Mouse (Mus musculus) MEL (cell line): ENCODE results near the gene Gm5108. TPM values are rescaled to one million over a fixed set of nuclear protein-coding genes. Genes with fewer than 3 reads are reported as not detected.

ENCODE experiments used
- DNase-seq: peaks from one replicate; pipeline ENCODE4 v3.0.0; 2011; ENCODE audit warnings: low read depth, low spot score
- H3K27ac ChIP-seq: 2 replicates; pipeline ENCODE4 v1.5.1; 2012; ENCODE audit warnings: low read depth, mild to moderate bottlenecking, control low read depth, low read length, moderate library complexity; ENCODE audit not compliant: control insufficient read depth
- H3K27me3 ChIP-seq, 2 experiments: fragments of 150-350 bp in 1 of 2; sonication (generic) in 1 of 2; 2 replicates each; pipeline ENCODE4 v1.6.1; 2012; ENCODE audit warnings: low read length in 2 of 2, mild to moderate bottlenecking in 2 of 2, improper control_type of control experiment in 1 of 2, moderate library complexity in 1 of 2; ENCODE audit not compliant: insufficient read depth in 2 of 2, control insufficient read depth in 1 of 2
- H3K36me3 ChIP-seq, 2 experiments: 2 replicates each; pipeline ENCODE4 v1.6.1; 2012 to 2014; ENCODE audit warnings: low read length in 2 of 2, improper control_type of control experiment in 1 of 2, inconsistent platforms in 1 of 2, mild to moderate bottlenecking in 1 of 2; ENCODE audit not compliant: insufficient read depth in 2 of 2, control insufficient read depth in 1 of 2
- H3K4me1 ChIP-seq, 2 experiments: fragments of 150-350 bp in 1 of 2; sonication (generic) in 1 of 2; 2 replicates each; pipeline ENCODE4 v1.6.1; 2012; ENCODE audit warnings: low read length in 2 of 2, improper control_type of control experiment in 1 of 2, mild to moderate bottlenecking in 1 of 2; ENCODE audit not compliant: insufficient read depth in 2 of 2, control insufficient read depth in 1 of 2
- H3K4me3 ChIP-seq, 2 experiments: fragments of 150-350 bp in 1 of 2; sonication (generic) in 1 of 2; 2 replicates each; pipeline ENCODE4 v1.5.1; 2012; ENCODE audit warnings: low read depth in 2 of 2, low read length in 2 of 2, mild to moderate bottlenecking in 2 of 2, moderate library complexity in 2 of 2, control low read depth in 1 of 2, improper control_type of control experiment in 1 of 2; ENCODE audit not compliant: control insufficient read depth in 1 of 2, insufficient read depth in 1 of 2
- H3K79me2 ChIP-seq: 2 replicates; pipeline ENCODE4 v1.6.1; 2012; ENCODE audit warnings: mild to moderate bottlenecking, low read length, moderate library complexity; ENCODE audit not compliant: control insufficient read depth, poor library complexity, insufficient read depth
- H3K9ac ChIP-seq: 2 replicates; pipeline ENCODE4 v1.6.1; 2012; ENCODE audit warnings: low read depth, mild to moderate bottlenecking, control low read depth, low read length, moderate library complexity; ENCODE audit not compliant: control insufficient read depth, poor library complexity, severe bottlenecking
- H3K9me3 ChIP-seq: fragments of 150-350 bp; sonication (generic); replicated peaks from 2 replicates; pipeline ENCODE4 v1.6.1; 2012; ENCODE audit warnings: mild to moderate bottlenecking, low read length, improper control_type of control experiment, moderate library complexity; ENCODE audit not compliant: insufficient read depth
- BHLHE40 ChIP-seq: IDR thresholded peaks from 2 replicates; pipeline ENCODE4 v1.6.1; 2012; ENCODE audit warnings: low read depth, mild to moderate bottlenecking, inconsistent platforms, low read length, improper control_type of control experiment, borderline replicate concordance
- CTCF ChIP-seq, 3 experiments: IDR thresholded peaks in 2 of 3; conservative IDR thresholded peaks in 1 of 3; 2 replicates each; pipeline ENCODE4 v1.5.1; 2011 to 2012; ENCODE audit warnings: low read length in 3 of 3, low read depth in 2 of 3, mild to moderate bottlenecking in 2 of 3, improper control_type of control experiment in 1 of 3, inconsistent platforms in 1 of 3, mixed read lengths in 1 of 3, moderate library complexity in 1 of 3; ENCODE audit not compliant: control insufficient read depth in 1 of 3, insufficient read depth in 1 of 3, poor library complexity in 1 of 3, severe bottlenecking in 1 of 3
- E2F4 ChIP-seq: IDR thresholded peaks from 2 replicates; pipeline ENCODE4 v1.6.1; 2011; ENCODE audit warnings: low read depth, low read length, improper control_type of control experiment, borderline replicate concordance
- ELF1 ChIP-seq: IDR thresholded peaks from 2 replicates; pipeline ENCODE4 v1.6.1; 2014; ENCODE audit warnings: low read depth, mild to moderate bottlenecking, inconsistent platforms, low read length, improper control_type of control experiment, moderate library complexity
- EP300 ChIP-seq, 2 experiments: IDR thresholded peaks; 2 replicates each; pipeline ENCODE4 v1.6.1; 2011; ENCODE audit warnings: improper control_type of control experiment in 2 of 2, low read length in 2 of 2, low read depth in 1 of 2, mild to moderate bottlenecking in 1 of 2
- ETS1 ChIP-seq: IDR thresholded peaks from 2 replicates; pipeline ENCODE4 v1.6.1; 2012; ENCODE audit warnings: low read depth, mild to moderate bottlenecking, inconsistent platforms, low read length, improper control_type of control experiment, moderate library complexity
- GABPA ChIP-seq: IDR thresholded peaks from 2 replicates; pipeline ENCODE4 v1.6.1; 2012; ENCODE audit warnings: low read depth, mild to moderate bottlenecking, inconsistent platforms, low read length, improper control_type of control experiment, moderate library complexity
- GATA1 ChIP-seq: IDR thresholded peaks from 2 replicates; pipeline ENCODE4 v1.6.1; 2011; ENCODE audit warnings: low read depth, low read length, improper control_type of control experiment
- JUND ChIP-seq: IDR thresholded peaks from 2 replicates; pipeline ENCODE4 v1.6.1; 2011; ENCODE audit warnings: low read depth, mild to moderate bottlenecking, improper control_type of control experiment, low read length
- KAT2A ChIP-seq: conservative IDR thresholded peaks from 2 replicates; pipeline ENCODE4 v1.6.1; 2012; ENCODE audit warnings: low read depth, low read length, improper control_type of control experiment, inconsistent platforms
- MAFK ChIP-seq: IDR thresholded peaks from 2 replicates; pipeline ENCODE4 v1.6.1; 2011; ENCODE audit warnings: low read depth, mild to moderate bottlenecking, low read length, improper control_type of control experiment, borderline replicate concordance
- MAX ChIP-seq: IDR thresholded peaks from 2 replicates; pipeline ENCODE4 v1.6.1; 2011; ENCODE audit warnings: low read length, improper control_type of control experiment
- MAZ ChIP-seq: IDR thresholded peaks from 2 replicates; pipeline ENCODE4 v1.6.1; 2012; ENCODE audit warnings: low read depth, mild to moderate bottlenecking, inconsistent platforms, low read length, improper control_type of control experiment
- MEF2A ChIP-seq: IDR thresholded peaks from 2 replicates; pipeline ENCODE4 v1.6.1; 2014; ENCODE audit warnings: low read depth, mild to moderate bottlenecking, inconsistent platforms, low read length, improper control_type of control experiment; ENCODE audit not compliant: poor library complexity, insufficient replicate concordance, severe bottlenecking; ENCODE audit errors: extremely low read depth
- MYB ChIP-seq: IDR thresholded peaks from 2 replicates; pipeline ENCODE4 v1.6.1; 2011; ENCODE audit warnings: mild to moderate bottlenecking, low read depth, low read length, improper control_type of control experiment
- MYC ChIP-seq: IDR thresholded peaks from 2 replicates; pipeline ENCODE4 v1.6.1; 2011; ENCODE audit warnings: low read depth, mild to moderate bottlenecking, low read length, improper control_type of control experiment, moderate library complexity
- NELFE ChIP-seq: IDR thresholded peaks from 2 replicates; pipeline ENCODE4 v1.6.1; 2011; ENCODE audit warnings: low read depth, low read length, improper control_type of control experiment
- NRF1 ChIP-seq: IDR thresholded peaks from 2 replicates; pipeline ENCODE4 v1.6.1; 2014; ENCODE audit warnings: low read depth, mild to moderate bottlenecking, inconsistent platforms, low read length, improper control_type of control experiment, moderate library complexity; ENCODE audit not compliant: poor library complexity, insufficient read depth, severe bottlenecking
- POLR2A ChIP-seq, 2 experiments: IDR thresholded peaks; 2 replicates each; pipeline ENCODE4 v1.6.1; 2011 to 2012; ENCODE audit warnings: low read length in 2 of 2, mild to moderate bottlenecking in 2 of 2, control low read depth in 1 of 2, improper control_type of control experiment in 1 of 2, low read depth in 1 of 2, moderate library complexity in 1 of 2; ENCODE audit not compliant: control insufficient read depth in 1 of 2, insufficient read depth in 1 of 2, poor library complexity in 1 of 2
- POLR2AphosphoS2 ChIP-seq: IDR thresholded peaks from 2 replicates; pipeline ENCODE4 v1.6.1; 2011; ENCODE audit warnings: low read length, improper control_type of control experiment
- RCOR1 ChIP-seq: IDR thresholded peaks from 2 replicates; pipeline ENCODE4 v1.6.1; 2012; ENCODE audit warnings: low read depth, mild to moderate bottlenecking, inconsistent platforms, low read length, improper control_type of control experiment
- SIN3A ChIP-seq: IDR thresholded peaks from 2 replicates; pipeline ENCODE4 v1.6.1; 2012; ENCODE audit warnings: low read length, improper control_type of control experiment, inconsistent platforms
- SMC3 ChIP-seq: IDR thresholded peaks from 2 replicates; pipeline ENCODE4 v1.6.1; 2011; ENCODE audit warnings: low read depth, low read length, improper control_type of control experiment
- TAL1 ChIP-seq: IDR thresholded peaks from 2 replicates; pipeline ENCODE4 v1.6.1; 2012; ENCODE audit warnings: mild to moderate bottlenecking, inconsistent platforms, low read length, moderate library complexity, mixed read lengths
- TBP ChIP-seq: IDR thresholded peaks from 2 replicates; pipeline ENCODE4 v1.8.0; 2011; ENCODE audit warnings: low read depth, low read length, improper control_type of control experiment
- TCF12 ChIP-seq: IDR thresholded peaks from 2 replicates; pipeline ENCODE4 v1.6.1; 2014; ENCODE audit warnings: low read depth, mild to moderate bottlenecking, inconsistent platforms, low read length, improper control_type of control experiment, moderate library complexity
- USF1 ChIP-seq: IDR thresholded peaks from 2 replicates; pipeline ENCODE4 v1.6.1; 2014; ENCODE audit warnings: low read depth, mild to moderate bottlenecking, inconsistent platforms, low read length, improper control_type of control experiment, moderate library complexity
- ZC3H11A ChIP-seq: IDR thresholded peaks from 2 replicates; pipeline ENCODE4 v1.6.1; 2012; ENCODE audit warnings: low read depth, mild to moderate bottlenecking, inconsistent platforms, low read length, improper control_type of control experiment
- ZKSCAN1 ChIP-seq: IDR thresholded peaks from 2 replicates; pipeline ENCODE4 v1.6.1; 2012; ENCODE audit warnings: low read depth, mild to moderate bottlenecking, inconsistent platforms, low read length, improper control_type of control experiment, moderate library complexity
- ZNF384 ChIP-seq: IDR thresholded peaks from 2 replicates; pipeline ENCODE4 v1.6.1; 2012; ENCODE audit warnings: low read depth, mild to moderate bottlenecking, inconsistent platforms, low read length, improper control_type of control experiment
- polyA plus RNA-seq, 2 experiments: library from polyadenylated mRNA; stranded (reverse) in 1 of 2; unstranded in 1 of 2; fragments of >175 nt in 1 of 2; fragments of >200 nt in 1 of 2; gene quantifications; 2 replicates each; pipeline versions ENCODE4 v1.2.1 to v1.2.4; 2012; ENCODE audit warnings: low replicate concordance in 2 of 2, low read depth in 1 of 2; ENCODE audit not compliant: insufficient read length in 2 of 2, insufficient read depth in 1 of 2, missing spikeins in 1 of 2
- total RNA-seq: library from RNA; depleted of rRNA; stranded (reverse); fragments of 300-350 nt; gene quantifications from 2 replicates; pipeline ENCODE4 v1.2.3, GENCODE M21; 2012

The Gm5108 gene
- total and polyA plus RNA-seq, 3 experiments, result not detected

DNA sequence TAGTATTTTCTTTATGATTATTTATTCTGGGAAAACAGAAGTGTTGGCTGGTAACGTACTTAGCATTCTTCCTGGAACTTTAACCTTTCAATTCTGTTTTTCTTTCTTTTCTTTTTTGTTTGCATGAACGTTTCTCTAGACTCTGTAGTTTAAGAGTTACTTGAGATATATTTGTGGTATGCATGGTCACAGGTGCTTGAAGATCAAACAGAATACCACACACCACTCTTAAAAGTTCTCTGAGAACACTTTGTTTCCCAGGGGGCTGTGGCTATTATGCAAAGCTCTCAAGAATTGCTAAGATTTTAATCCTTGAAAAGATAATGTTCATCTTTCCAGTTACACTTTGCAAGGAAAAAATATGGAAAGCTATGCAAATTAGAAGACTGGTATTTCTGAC lies 36.9 kb upstream of the Gm5108 start:
- Histone ChIP-seq H3K79me2 (no peaks in the 10 kb centered on the region), H3K27ac (no peak overlapping the region), H3K9ac (no peak overlapping the region), H3K27me3 (no peaks in the 10 kb centered on the region), H3K4me3 (no peak overlapping the region), H3K36me3 (no peaks in the 10 kb centered on the region), H3K9me3 (no peaks in the 10 kb centered on the region), H3K4me1 (no peaks in the 10 kb centered on the region)
- no peak for TF ChIP-seq KAT2A
- TF ChIP-seq E2F4, result no peak
- TF ChIP-seq JUND, result no peak
- no peak for TF ChIP-seq POLR2AphosphoS2
- no peak for TF ChIP-seq BHLHE40
- no peak for TF ChIP-seq GABPA
- no peak for TF ChIP-seq ZNF384
- TF ChIP-seq MYC, result no peak
- TF ChIP-seq POLR2A (IDR thresholded peaks at IDR 0.05; ENCODE audit: control insufficient read depth in 1 of 2, insufficient read depth in 1 of 2, low read depth in 1 of 2, low read length in 2 of 2, poor library complexity in 1 of 2), result no peak
- TF ChIP-seq ETS1, result no peak
- no peak for TF ChIP-seq MYB
- no peak for TF ChIP-seq ZC3H11A
- no peak for TF ChIP-seq SMC3
- TF ChIP-seq CTCF (IDR thresholded peaks at IDR 0.05 in 2 of 3, conservative IDR thresholded peaks at IDR 0.05 in 1 of 3; ENCODE audit: control insufficient read depth in 1 of 3, insufficient read depth in 1 of 3, low read depth in 2 of 3, low read length in 3 of 3, poor library complexity in 1 of 3, severe bottlenecking in 1 of 3), result no peak
- no peak for TF ChIP-seq RCOR1
- no peak for TF ChIP-seq MAX
- no peak for DNase-seq

- TF ChIP-seq GABPA, result no peak
- no peak for TF ChIP-seq TBP
- TF ChIP-seq MAFK, result no peak
- no peak for TF ChIP-seq MYB
- TF ChIP-seq MEF2A, result no peak
- TF ChIP-seq GATA1, result peak; percentile 59; the same call in 1 of the 2 replicates
- TF ChIP-seq SIN3A, result peak; percentile 48
- peak; percentile 43; the same call in 1 of the 2 replicates for TF ChIP-seq RCOR1
- TF ChIP-seq TCF12, result peak; percentile 43; the same call in 1 of the 2 replicates
- TF ChIP-seq MAZ, result 0 out of 2 replicates have a peak, but pooled peaks have one; percentile 42
- no peak for TF ChIP-seq TAL1
- no peak for TF ChIP-seq POLR2AphosphoS2
- TF ChIP-seq ETS1, result peak; percentile 43; the same call in 1 of the 2 replicates
- TF ChIP-seq MYC, result no peak; the same call in 1 of the 2 replicates
- TF ChIP-seq EP300 (IDR thresholded peaks at IDR 0.05; ENCODE audit: low read depth in 1 of 2, low read length in 2 of 2), result peak; percentile 57 to 69
- peak; percentile 30; the same call in 1 of the 2 replicates for TF ChIP-seq ELF1
- TF ChIP-seq ZKSCAN1, result no peak
- no peak for TF ChIP-seq NRF1
- no peak for TF ChIP-seq USF1
- no peak for TF ChIP-seq NELFE
- H3K4me1 ChIP-seq, result peaks cover 3 to 18% of the 10 kb centered on the region in 2 experiments; a peak in 2 of 4 replicates
- H3K9ac ChIP-seq, result peak overlapping the region; percentile 10; the same call in 1 of the 2 replicates
- H3K4me3 ChIP-seq, result peak overlapping the region; percentile 35 to 38
- DNase-seq, result peak; percentile 75
- H3K36me3 ChIP-seq, result peaks cover 0 to 7% of the 10 kb centered on the region in 2 experiments; a peak in 2 of 4 replicates
- H3K9me3 ChIP-seq, result no peaks in the 10 kb centered on the region
- H3K27ac ChIP-seq, result peak overlapping the region; percentile 57
- H3K79me2 ChIP-seq, result no peaks in the 10 kb centered on the region
- H3K27me3 ChIP-seq, result no peaks in the 10 kb centered on the region
These were observed 10.9 kb upstream of the Gm5108 start for GRCm38 (mm10) chr5:67930584-67930983.
